Mouse (Mus musculus) bone marrow, adult 2 months (tissue): Measurements from ENCODE around the gene Mcrip1. TPM values are rescaled to one million over a fixed set of nuclear protein-coding genes. Genes with fewer than 3 reads are reported as not detected.
"Not testable (repeated sequence)": the region's sequence is repeated elsewhere in the genome, so short reads cannot be mapped to it uniquely, and the experiment has no call there.

ENCODE experiments used
- H3K27ac ChIP-seq: fragments of 200-500 bp; 2 replicates; pipeline ENCODE4 v1.5.1; 2012; ENCODE audit warnings: low read depth, mild to moderate bottlenecking, control low read depth, inconsistent platforms, low read length; ENCODE audit not compliant: control insufficient read depth, poor library complexity, insufficient read depth
- H3K4me1 ChIP-seq: fragments of 200-500 bp; 2 replicates; pipeline ENCODE4 v1.6.1; 2011; ENCODE audit warnings: low read length; ENCODE audit not compliant: control insufficient read depth, insufficient read depth
- H3K4me3 ChIP-seq: fragments of 200-500 bp; replicated peaks from 2 replicates; pipeline ENCODE3; 2011; ENCODE audit warnings: mild to moderate bottlenecking, low read depth, low read length, control low read depth; ENCODE audit not compliant: control insufficient read depth
- CTCF ChIP-seq: fragments of 200-500 bp; IDR thresholded peaks from 2 replicates; pipeline ENCODE4 v1.5.1; 2011; ENCODE audit warnings: low read length, control low read depth; ENCODE audit not compliant: control insufficient read depth, insufficient read depth
- POLR2A ChIP-seq: fragments of 200-500 bp; IDR thresholded peaks from 2 replicates; pipeline ENCODE4 v1.6.1; 2011; ENCODE audit warnings: low read depth, mild to moderate bottlenecking, control low read depth, low read length, borderline replicate concordance; ENCODE audit not compliant: control insufficient read depth
- WGBS: fragments of 180-500 bp; shearing (Covaris S2); methylation state at CpG from one replicate; pipeline ENCODE4 v1.1.7; 2018; 5-methylcytosine and 5-hydroxymethylcytosine counted together
- polyA plus RNA-seq: library from polyadenylated mRNA; stranded (reverse); fragments of >200 nt; gene quantifications from 2 replicates; pipeline ENCODE4 v1.2.4, GENCODE M21; 2011; ENCODE audit warnings: low replicate concordance; ENCODE audit not compliant: missing spikeins, insufficient read depth, insufficient read length

Gene Mcrip1
- polyA plus RNA-seq, 1 experiment, result 86.5 TPM

GRCm38 (mm10) chr11:120518558-120518957, 31.0 kb downstream of the Mcrip1 start:
- whole genome bisulfite sequencing, result 56% methylated on average over 6 of the region's 6 CpGs
- no peak for TF ChIP-seq POLR2A
- no peak for TF ChIP-seq CTCF
- Histone ChIP-seq H3K4me3 (no peak overlapping the region), H3K27ac (peak overlapping the region; percentile 66; the same call in 1 of the 2 replicates), H3K4me1 (peaks cover 2% of the 10 kb centered on the region; the same call in 1 of the 2 replicates)

- H3K4me3 ChIP-seq, result no peak overlapping the region
- WGBS, result 21% methylated on average over 6 of the region's 6 CpGs
- H3K4me1 ChIP-seq, result peaks cover 2% of the 10 kb centered on the region; the same call in 1 of the 2 replicates
- peak overlapping the region; percentile 66; the same call in 1 of the 2 replicates for H3K27ac ChIP-seq
- no peak for TF ChIP-seq POLR2A
- no peak for TF ChIP-seq CTCF
Observed at GRCm38 (mm10) chr11:120518027-120518426, 31.5 kb downstream of the Mcrip1 start.

GRCm38 (mm10) chr11:120517147-120517546, 32.4 kb downstream of the Mcrip1 start:
- WGBS, result 81% methylated on average over 4 of the region's 4 CpGs
- H3K27ac ChIP-seq, result no peak overlapping the region

GRCm38 (mm10) chr11:120515611-120516010, 33.9 kb downstream of the Mcrip1 start:
- Histone ChIP-seq H3K27ac (no peak overlapping the region), H3K4me3 (no peak overlapping the region), H3K4me1 (peaks cover 3% of the 10 kb centered on the region; the same call in 1 of the 2 replicates)
- TF ChIP-seq POLR2A, result no peak
- peak; percentile 94 for TF ChIP-seq CTCF
- 22% methylated on average over 17 of the region's 17 CpGs for WGBS

More at GRCm38 (mm10) chr11:120517147-120517546, 32.4 kb downstream of the Mcrip1 start:
- TF ChIP-seq POLR2A, result no peak
- no peak for TF ChIP-seq CTCF
- peaks cover 2% of the 10 kb centered on the region; the same call in 1 of the 2 replicates for H3K4me1 ChIP-seq
- no peak overlapping the region for H3K4me3 ChIP-seq

GRCm38 (mm10) chr11:120514262-120514661, 35.3 kb downstream of the Mcrip1 start:
- WGBS, result 87% methylated on average over 2 of the region's 2 CpGs
- H3K4me1 ChIP-seq, H3K4me3 ChIP-seq, H3K27ac ChIP-seq: not testable (repeated sequence)

- no peak for TF ChIP-seq CTCF
- TF ChIP-seq POLR2A, result no peak
- 78% methylated on average over 6 of the region's 6 CpGs for WGBS
- Histone ChIP-seq H3K27ac (no peak overlapping the region), H3K4me1 (peaks cover 5% of the 10 kb centered on the region), H3K4me3 (no peak overlapping the region)
Observed at GRCm38 (mm10) chr11:120512790-120513453, 36.6 kb downstream of the Mcrip1 start.

GRCm38 (mm10) chr11:120510375-120511030, 39.0 kb downstream of the Mcrip1 start:
- WGBS, result 1% methylated on average over 16 of the region's 16 CpGs
- peaks cover 5% of the 10 kb centered on the region for H3K4me1 ChIP-seq

GRCm38 (mm10) chr11:120509940-120510339, 39.6 kb downstream of the Mcrip1 start:
- WGBS, result 9% methylated on average over 4 of the region's 4 CpGs
- peak overlapping the region; percentile 59; the same call in 1 of the 2 replicates for H3K27ac ChIP-seq
- TF ChIP-seq CTCF (no peak), POLR2A (no peak)
- H3K4me3 ChIP-seq, result no peak overlapping the region
- peaks cover 5% of the 10 kb centered on the region for H3K4me1 ChIP-seq

More at GRCm38 (mm10) chr11:120510375-120511030, 39.0 kb downstream of the Mcrip1 start:
- Histone ChIP-seq H3K4me3 (peak overlapping the region; percentile 54), H3K27ac (peak overlapping the region; percentile 59)
- TF ChIP-seq CTCF (no peak), POLR2A (no peak)
